Mouse (Mus musculus) right cerebral cortex, adult 2 months (tissue): ENCODE results near the gene Adgra1.

Experiments used
- DNase-seq, 2 experiments: peaks; one replicate each; pipeline ENCODE4 v3.0.0; 2021 to 2022; ENCODE audit warnings: low spot score in 2 of 2

Adgra1 gene

DNA sequence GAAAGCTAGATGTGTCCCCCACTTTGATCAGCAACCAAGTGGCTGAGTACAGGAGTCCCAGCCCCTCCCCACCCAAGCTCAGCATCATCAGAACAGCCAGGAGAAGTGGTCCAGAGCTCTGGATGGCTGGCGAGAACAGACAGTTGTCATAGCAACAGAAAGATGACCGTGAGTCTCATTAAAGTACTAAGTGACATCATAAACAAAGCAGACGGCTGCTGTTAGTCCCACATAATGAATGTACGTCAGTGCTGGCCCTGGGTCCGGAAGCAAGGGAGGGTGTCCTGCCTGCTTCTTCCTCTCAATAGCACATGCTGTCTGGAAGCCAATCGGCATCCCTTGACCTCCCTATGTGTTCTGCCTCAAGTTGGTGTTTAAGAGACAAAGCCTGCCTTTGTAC lies 16.2 kb downstream of the Adgra1 start:
- peak in 1 of 2 experiments; percentile 55 for DNase-seq

DNA sequence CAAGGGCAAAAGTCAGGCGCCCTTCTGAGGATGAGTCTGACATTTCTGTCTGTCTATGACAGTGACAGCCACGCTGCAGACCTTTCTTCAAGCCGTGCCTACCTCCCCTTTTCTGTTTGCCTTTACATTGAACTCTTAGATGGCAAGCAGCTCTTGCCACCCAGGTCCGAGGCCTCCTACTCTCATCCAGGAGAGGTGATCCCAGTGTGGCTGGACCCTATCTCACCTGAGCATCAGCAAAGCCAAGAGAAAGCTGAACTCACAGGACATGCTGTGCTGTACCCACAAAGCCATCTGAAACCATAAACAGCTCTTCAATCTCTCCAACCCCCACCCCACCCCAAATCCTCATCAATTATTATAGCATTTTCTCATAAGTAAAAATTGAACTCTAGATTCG lies 16.7 kb downstream of the Adgra1 start:
- no peak for DNase-seq

DNA sequence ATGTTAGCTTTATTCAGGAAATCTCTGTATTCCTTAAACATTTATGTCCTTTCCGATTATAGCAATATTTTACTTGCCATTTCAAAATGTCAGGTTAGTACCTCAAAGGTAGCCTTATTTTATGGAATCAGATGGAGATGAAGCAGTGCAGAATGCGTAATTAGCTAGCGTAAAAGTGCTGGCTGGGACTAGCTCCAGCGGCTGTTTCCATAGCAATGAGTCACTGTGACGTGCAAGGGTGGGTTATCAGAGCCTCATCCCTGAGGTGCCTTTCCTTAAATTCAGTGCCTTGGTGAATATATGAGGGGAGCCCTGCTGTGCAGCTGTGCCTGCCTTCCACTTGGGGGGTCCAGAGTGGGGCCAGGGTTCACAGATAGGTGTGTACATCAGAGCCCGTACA lies 17.1 kb downstream of the Adgra1 start:
- peak; percentile 67 to 78 for DNase-seq

DNA sequence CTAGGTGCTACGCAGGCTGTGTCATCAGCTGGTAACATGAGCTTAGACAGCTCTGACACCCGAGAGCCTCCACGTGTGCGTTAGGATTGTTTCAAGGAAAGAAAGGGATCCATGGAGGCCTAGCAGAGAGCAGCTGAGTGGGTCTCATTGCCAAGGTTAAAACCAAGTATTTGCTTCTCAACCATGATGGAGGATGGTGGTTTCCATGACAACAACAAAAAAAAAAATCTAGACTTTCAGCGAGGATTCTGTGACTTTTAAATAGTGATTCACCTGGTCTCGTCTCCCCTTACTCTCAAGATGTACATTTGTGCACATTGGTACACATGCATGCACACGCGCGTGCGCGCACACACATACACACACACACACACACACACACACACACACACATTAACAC lies 21.3 kb downstream of the Adgra1 start:
- DNase-seq = no peak

DNA sequence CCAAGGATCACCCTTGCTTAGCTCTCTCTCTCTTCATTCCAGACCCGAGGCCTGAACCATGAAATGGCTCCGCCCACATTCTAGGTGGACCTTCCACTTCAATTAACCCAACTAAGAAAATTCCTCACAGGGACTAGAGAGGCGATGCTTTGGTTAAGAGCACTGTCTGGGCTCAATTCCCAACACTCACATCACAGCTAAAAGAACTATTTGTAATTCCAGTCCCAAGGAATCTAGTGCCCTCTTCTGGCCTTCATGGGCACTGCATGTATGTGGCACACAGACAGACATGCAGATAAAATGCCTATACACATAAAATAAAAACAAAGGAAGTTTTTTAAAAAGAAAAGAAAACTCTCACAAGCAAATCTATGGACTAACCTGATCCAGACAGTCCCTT lies 27.4 kb downstream of the Adgra1 start:
- peak; percentile 87 to 89 for DNase-seq

DNA sequence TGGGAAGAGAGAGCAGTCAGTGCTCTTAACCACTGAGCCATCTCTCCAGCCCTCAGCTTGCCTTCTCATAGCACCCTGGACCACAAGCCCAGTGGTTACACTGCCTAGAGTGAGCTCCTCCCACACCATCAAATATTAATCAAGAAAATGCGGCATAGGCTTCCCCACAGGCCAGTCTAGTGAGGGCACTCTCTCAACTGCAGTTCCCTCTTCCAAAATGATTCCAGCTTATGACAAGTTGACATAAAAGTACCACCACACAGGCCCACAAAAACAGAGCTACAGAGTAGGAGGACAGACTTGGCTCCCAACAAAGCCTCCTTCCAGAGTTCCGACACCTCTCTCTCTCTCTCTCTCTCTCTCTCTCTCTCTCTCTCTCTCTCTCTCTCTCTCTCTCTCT lies 29.1 kb downstream of the Adgra1 start:
- no peak for DNase-seq

DNA sequence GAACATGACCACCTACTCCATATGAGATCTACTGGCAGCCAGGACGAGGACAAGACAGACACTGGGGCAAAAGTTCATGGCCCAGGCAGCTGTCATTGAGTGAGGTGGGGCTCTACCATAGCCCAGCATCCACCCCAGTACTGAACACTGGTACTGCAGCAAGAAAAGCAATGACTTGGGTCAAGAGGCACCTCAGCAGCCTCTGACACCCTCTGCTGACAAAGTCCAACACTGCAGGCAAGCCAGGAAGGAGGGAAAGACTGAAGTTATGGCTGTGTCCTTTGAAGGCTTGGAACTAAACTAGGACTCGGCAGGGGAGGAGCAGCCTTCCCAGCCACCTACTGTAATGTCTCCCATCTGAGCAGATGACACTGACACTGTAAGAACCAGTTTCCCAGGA lies 30.3 kb downstream of the Adgra1 start:
- no peak for DNase-seq

DNA sequence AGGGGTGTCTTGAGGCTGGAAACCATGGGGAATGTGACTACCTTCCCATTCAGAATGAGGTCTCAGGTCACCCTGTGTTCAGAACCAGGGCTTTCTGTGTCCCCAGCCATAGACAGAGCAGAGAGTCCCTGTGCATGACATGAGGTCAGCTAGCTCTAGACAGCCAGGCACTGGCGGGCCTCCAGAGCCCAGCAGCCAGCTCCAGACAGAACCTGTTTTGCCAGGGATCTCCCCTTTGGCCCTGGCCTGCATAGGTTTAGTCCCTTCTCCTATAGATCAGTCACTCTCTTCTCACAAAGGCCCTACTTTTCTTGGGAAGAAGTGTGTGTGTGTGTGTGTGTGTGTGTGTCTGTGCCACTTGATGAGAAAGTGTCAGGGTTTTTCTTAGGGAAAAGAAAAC lies 30.9 kb downstream of the Adgra1 start:
- no peak for DNase-seq

DNA sequence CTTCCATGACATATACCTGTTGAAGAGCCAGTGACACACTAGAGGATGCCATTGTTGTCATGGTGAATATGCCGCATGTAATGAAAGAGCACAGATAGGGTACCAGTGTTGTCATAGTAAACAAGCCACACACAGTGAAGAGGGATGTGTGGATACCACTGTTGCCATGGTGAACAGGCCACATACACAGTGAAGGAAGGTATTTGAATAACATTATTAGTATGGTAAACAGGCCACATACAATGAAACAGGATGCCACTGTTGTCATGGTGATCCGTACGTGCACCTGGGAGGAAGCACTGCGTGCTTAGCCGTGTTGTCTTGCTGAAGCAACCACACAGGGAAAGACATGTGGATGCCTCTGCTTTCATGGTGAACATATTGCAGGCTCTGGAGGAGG lies 37.0 kb downstream of the Adgra1 start:
- no peak for DNase-seq

DNA sequence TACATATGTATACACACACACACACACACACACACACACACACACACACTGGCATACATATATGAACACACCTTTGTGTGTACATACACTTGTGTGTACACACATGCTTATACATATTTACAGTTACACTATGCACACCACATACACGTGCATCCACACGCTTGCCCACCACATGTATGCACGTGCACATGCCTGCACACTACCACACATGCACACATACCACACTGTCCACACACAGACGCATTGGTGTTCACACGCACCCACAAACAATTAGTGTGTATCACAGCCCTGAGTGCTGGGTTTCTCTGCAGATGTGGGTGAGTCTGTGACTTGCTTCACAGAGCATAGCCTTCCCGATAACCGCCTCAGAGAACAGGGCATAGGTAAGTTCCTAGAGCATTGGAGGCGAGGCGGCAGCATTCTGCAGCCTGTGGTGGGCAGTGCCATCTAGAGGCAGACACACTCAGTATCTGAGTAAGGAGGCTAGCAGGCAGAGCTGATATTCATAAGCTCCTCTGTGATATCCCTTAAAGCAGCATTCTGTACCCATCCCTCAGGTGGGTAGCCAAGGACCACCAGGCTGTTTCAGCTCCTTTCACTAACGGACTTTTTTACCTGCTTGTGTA lies 43.3 kb downstream of the Adgra1 start:
- peak; percentile 67 to 68 for DNase-seq

DNA sequence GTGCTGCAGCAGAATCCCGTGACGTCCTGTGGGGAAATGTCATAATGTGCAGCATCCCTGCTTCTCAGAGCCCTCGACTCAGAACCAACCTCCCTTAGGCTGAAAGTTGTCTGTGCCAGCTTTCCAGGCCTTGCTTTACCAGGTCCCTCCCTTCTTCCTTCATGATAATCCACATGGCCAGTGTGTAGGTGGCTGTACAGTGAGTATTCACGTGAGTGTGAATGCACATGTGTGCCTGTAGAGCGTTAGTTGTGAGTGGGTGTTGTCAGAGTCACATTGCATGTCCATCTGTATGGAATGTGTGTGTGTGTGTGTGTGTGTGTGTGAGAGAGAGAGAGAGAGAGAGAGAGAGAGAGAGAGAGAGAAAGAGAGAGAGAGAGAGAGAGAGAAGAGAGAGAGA lies 44.1 kb downstream of the Adgra1 start:
- DNase-seq = no peak

DNA sequence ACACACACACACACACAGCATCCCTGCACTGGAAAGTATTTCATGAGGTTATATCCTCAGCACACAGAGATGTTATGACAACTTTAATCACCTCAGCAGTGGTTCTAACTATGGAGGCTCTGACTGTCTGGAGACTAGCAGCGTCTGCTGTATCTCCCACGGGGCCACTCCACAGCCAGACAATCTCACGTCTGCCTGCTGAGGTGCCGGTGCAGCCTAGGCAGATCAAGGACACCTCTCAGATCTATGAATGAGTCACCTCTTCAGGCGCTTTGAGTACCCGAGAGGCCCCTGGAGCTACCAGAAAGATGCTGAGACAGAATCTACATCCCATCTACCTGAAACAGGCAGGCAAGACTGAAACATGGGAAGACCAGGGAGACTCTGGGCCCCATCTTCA lies 44.6 kb downstream of the Adgra1 start:
- DNase-seq = no peak

DNA sequence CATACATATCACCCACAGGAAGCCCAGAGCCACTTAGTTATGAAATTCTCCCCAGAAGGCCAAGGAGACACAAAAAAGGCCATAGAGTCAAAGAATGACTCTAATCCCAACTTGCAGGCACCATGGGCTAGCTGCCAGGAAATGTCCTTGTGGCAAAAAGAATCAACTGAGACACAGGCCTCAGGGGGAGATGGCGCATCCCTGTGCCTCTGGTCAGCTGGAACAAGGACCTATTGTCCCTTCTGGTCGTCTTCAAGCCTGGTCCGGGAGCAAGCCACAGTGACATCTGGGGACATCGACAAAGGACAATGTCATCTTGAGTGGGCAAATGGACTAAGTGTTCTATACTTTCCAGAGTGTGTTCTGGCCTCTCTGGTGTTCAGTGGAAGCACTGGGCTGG lies 49.6 kb downstream of the Adgra1 start:
- no peak for DNase-seq

DNA sequence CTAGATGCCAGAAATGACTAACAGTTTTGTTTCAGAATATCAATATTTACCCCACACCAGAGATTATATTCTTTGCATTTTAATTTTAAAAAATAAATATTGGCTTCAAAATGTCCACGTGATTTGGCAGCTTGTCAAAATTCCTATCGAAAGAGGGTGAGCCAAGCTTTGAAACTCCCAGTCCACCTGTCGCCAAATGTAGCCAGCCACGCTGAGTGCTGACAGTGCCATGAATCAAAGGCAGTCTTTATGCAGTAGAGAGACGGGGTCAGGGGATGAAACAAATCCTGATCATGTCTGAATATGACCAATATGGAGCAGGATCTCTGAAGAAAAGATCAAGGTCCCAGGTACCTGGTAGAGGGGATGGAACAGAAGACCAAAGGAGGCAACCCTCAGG lies 57.8 kb downstream of the Adgra1 start:
- no peak for DNase-seq

DNA sequence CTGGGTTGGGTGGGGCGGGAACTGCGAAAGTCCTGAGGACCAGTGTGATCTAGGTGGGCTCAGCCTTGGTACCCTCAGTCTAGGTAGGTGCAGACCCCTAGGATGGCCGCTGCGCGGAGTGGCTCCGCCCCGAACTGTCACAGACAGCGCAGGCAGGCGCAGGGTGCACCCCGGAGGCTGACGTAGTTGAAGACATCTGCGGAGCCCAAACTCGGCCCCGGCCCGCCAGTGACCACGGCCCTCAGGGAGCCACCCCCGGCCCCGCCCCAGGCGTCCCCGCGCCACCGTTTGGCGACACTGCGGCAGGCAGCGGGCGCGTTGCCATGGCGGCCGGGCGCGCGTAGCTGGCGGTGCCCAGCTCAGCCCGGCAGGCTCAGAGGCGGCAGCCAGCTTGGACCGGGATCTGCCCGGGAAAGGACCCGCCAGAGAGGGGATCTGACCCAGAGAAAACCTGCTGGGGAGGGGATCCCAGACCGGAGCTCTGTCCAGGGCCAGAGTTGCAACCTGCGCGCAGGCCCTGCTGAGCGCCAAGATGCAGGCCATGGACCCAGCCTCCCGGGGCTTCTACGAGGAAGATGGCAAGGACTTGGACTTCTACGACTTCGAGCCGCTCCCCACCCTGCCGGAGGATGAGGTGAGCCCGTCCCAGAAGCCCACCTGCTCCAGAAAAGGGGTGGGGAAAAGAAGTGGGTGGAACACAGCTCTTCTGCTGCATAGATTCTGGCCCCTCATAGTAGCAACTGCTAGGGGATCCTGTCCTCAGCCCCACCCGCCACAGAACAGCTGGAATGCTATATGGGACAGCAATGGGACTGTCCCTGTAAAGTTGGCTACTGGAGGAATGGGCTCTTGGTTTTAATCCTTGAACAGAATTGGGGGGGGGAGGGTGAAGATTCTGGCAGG lies 60.9 kb downstream of the Adgra1 start, which contains the start of gene Kndc1:
TSS of gene Kndc1 (plus strand) at position 42 of the 903 bp plus-strand sequence.
- DNase-seq = peak; percentile 66 to 75

DNA sequence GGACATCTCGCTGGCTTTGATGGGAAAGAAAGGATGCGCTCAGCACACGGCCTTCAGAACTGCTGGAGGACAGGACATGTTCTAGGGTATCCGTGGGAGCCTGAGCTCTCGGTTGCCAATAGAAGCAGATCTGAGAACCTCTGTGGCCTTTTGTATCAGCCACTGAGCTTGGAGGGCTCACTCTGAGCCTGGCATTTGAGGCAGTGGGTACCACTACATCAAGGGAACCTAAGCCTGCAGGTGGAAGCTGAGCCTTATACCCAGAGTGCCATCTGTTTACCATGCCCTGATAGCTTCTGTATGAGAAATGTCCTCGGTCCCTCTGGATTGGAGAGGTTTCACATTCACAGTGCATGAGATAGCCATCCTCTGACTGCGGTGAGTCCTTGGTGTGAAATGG lies 62.3 kb downstream of the Adgra1 start:
- no peak for DNase-seq

DNA sequence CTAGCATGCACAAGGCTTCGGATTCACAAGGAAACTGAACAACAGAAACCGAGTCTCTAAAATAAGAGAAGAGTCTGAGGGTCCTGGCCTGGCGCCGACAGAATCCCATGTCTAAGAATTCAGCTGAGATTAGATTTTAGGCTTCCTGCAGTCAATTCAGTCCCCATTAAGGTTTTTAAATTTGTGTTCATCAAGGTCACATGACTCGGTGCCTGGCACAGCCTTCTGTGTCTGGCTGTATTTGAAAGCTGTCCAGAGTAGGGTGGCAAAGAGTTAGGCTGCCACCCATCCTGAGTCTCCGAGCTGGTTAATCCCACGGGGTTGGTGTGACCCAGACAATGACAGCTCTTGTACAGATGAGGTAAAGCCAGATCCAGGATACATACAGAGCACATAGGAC lies 62.8 kb downstream of the Adgra1 start:
- DNase-seq = no peak

DNA sequence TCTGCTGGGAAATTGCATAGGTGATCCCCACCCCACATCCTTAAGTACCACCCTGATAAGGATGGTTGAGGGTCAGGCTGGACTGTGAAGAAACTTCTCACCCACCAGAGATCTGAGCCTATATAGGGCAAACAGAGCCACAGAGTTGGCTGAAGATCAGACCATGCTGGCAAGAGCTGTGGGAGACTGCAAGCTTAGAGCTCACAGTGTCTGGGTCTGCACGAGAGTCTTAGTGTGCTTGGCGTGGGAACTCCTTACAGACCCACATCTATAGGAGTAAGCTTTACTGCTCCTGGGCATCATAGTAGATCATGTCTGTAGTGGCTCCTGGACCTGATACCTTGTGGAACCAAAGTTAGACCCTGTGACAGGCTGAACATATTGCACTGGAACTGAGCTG lies 64.6 kb downstream of the Adgra1 start:
- DNase-seq = no peak

DNA sequence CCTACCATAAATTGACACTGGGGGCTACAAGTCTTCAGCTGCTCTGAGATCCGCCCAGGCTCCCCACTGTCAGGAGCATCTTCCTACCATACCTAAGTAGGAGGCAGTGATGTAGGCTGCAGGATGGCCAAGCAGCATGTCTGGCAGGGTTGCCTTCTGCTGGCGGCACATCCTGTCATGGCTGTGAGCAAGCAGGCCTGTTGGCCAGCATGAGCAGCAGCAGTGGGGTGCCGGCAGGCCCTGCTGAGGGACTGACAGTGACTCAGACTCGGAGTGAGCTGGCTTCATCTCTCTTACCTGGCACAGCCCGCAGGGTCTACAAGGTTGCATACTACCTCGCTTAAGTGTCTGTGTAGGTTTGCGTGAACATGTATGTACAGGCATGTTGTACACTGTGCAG lies 65.5 kb downstream of the Adgra1 start:
- peak in 1 of 2 experiments; percentile 50 for DNase-seq

DNA sequence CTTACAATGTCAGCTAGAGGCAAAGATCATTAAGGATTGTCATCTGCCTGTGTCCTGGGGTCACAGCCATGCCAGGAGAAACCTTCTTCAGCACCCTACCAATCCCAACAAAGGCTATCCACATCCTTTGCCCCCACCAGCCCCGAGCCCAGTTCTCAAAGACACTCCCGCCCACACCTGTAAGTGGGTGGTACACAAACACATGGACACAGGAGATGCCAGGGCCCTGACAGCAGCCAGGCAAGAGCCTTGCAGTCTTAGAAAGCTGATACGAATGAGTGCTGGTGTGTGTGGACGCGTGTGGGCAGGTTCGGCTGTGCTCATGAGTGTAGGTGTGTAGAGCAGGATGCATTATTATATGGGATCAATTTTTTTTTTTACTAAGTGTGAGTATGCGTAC lies 66.5 kb downstream of the Adgra1 start:
- DNase-seq = no peak

DNA sequence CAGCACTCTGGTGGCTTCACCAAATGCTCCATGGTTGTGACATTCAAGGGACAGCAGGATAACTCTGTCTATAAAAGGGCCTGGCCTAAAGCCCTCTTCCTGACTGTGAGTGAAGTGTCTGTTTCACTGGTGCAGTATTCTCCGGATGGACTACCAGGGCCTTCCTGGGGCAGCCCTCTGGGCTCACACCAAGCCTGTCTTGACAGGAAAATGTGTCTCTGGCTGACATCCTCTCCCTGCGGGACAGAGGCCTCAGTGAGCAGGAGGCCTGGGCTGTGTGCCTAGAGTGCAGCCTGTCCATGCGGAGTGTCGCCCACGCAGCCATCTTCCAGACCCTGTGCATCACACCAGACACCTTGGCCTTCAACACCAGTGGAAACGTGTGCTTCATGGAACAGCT lies 66.9 kb downstream of the Adgra1 start:
- no peak for DNase-seq

DNA sequence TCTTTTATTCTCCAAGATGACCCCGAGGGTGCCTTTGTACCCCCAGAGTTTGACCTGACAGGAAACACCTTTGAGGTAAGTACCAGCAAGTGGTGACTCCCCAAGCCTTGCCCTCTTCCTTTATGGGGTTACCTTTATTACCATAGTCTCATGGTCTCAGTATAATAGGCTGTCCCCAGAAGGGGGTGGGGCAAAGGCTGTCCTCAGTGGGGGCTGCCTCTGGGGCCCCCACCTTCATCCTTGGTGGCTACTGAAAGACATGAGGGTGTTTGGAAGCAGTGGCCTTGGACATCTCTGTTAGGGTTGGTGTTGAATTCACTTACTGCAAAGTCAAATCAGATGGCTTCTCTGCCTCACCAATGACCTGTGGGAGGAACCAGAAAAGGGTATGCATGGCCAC lies 68.0 kb downstream of the Adgra1 start:
- DNase-seq = no peak

DNA sequence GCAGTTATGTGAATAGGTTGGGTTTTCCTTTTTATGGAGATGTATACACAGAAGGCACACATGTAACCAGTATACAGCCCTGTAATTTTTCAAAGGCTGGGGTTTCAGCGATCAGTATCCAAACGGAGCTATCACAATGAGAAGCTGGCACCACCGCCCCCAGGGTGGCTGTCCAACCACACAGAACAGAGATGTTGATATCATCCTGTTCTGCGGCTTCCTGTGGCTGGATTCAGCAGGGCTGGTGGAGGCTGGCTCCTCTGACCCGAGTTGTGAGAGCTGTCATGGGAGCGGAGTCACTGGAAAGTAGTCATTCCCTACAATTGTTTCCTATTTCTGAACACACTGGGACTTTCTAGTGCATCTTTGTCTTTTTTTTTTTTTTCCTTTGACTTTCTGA lies 71.3 kb downstream of the Adgra1 start:
- DNase-seq = no peak
